Mouse (Mus musculus): ENCODE data around the gene Mtmr12. TPM values are rescaled to one million over a fixed set of nuclear protein-coding genes. Genes with fewer than 3 reads are reported as not detected.

Gene Mtmr12
- polyA plus RNA-seq, 1 experiment from 2014 or later: 4.0 TPM

DNA sequence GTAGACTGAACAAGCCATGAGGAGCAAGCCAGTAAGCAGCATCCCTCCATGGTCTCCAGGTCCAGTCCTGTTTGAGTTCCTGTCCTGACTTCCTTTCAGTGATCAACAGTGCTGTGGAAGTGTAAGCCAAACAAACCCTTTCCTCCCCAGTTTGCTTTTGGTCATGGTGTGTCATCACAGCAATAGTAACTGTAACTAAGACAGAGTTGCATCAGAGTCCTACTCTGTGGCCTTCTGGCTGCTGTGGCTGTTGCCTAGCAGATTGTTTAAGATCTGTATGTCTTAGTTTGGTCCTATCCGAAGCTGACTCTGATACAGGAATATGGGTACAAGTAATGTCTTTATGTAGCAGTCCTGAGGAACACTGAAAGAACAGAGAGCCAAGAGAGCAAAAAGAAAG lies 75.0 kb downstream of the Mtmr12 start:
- H3K9me3 ChIP-seq (ENCODE audit: low read length): no peaks in the 10 kb centered on the region
- ATAC-seq (no peak), DNase-seq (no peak)
- WGBS (ENCODE audit: insufficient replicate concordance): 94% methylated on average over 1 of the region's 1 CpGs
- no peak overlapping the region for H3K27ac ChIP-seq (ENCODE audit: low read depth)
- no peak overlapping the region for H3K4me3 ChIP-seq (ENCODE audit: low read depth, low read length)
- no peak overlapping the region for H3K9ac ChIP-seq (replicated peaks)
- TF ChIP-seq EP300 (IDR thresholded peaks at IDR 0.05; ENCODE audit: low read depth) (no peak), CTCF (IDR thresholded peaks at IDR 0.05; ENCODE audit: low read depth) (no peak)
- no peaks in the 10 kb centered on the region for H3K4me1 ChIP-seq (ENCODE audit: insufficient read depth)
- no peaks in the 10 kb centered on the region for H3K27me3 ChIP-seq (ENCODE audit: insufficient read depth, low read length)
- H3K36me3 ChIP-seq (replicated peaks; ENCODE audit: insufficient read depth, low read length): no peaks in the 10 kb centered on the region
- no peak overlapping the region for H3K4me2 ChIP-seq (ENCODE audit: low read depth, low read length)

DNA sequence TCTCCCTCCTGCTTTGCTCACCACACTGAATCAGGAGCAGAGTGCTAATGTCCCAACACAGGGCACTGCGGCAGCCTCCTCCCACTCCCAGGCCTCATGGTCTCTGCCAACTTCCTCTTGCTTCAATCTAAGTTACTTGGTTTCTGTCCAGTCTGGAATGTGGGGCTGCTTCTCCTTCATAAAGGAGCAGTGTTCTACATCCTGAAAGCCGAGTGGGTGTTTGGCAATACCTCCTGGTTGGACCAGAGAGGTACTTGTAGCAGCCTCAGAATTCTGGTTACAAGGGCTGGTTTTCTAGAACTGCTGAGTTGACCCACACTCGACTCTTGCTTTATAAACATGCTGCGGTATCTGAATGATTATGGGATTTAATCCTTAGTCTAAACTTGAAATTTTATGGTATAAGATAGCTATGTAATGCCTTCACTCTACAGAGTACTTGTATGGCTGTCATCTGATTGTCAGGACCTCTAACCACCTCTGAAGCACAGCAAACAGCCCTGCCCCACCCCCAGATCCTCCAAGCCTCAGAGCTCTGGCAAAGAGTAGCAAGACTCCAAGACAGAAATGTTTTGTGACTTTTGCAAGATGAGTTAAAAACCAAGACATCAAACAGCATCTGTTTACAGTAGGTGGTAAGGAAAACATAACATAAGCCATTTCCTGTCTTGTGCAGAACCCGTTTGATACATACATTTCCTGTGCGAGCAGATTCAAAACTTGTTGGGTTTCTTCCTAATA lies 80.1 kb downstream of the Mtmr12 start:
- Histone ChIP-seq H3K9me3 (ENCODE audit: low read length) (no peaks in the 10 kb centered on the region), H3K9ac (replicated peaks) (no peak overlapping the region), H3K27me3 (ENCODE audit: insufficient read depth, low read length) (no peaks in the 10 kb centered on the region), H3K36me3 (replicated peaks; ENCODE audit: insufficient read depth, low read length) (no peaks in the 10 kb centered on the region), H3K4me1 (ENCODE audit: insufficient read depth) (no peaks in the 10 kb centered on the region), H3K4me3 (ENCODE audit: low read depth, low read length) (no peak overlapping the region), H3K27ac (ENCODE audit: low read depth) (no peak overlapping the region), H3K4me2 (ENCODE audit: low read depth, low read length) (no peak overlapping the region)
- DNase-seq (no peak), ATAC-seq (no peak)
- TF ChIP-seq EP300 (IDR thresholded peaks at IDR 0.05; ENCODE audit: low read depth) (no peak), CTCF (IDR thresholded peaks at IDR 0.05; ENCODE audit: low read depth) (no peak)
- 67% methylated on average over 6 of the region's 6 CpGs for WGBS (ENCODE audit: insufficient replicate concordance)

DNA sequence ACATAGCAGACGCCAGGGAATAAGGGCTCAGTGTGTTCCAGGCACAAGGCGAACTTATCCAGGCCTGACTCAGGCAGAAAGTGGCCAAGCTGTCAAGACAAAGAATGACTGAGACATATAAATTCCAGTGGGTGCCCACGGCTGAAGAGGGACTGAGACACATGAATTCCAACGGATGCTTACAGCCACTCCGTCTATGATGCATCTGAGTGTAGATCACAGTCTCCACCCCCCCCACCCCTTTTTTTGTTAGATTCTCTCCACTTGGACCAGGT lies 80.6 kb downstream of the Mtmr12 start:
- DNase-seq: no peak
- Histone ChIP-seq H3K4me2 (ENCODE audit: low read depth, low read length) (no peak overlapping the region), H3K9me3 (ENCODE audit: low read length) (no peaks in the 10 kb centered on the region), H3K27ac (ENCODE audit: low read depth) (no peak overlapping the region), H3K4me1 (ENCODE audit: insufficient read depth) (no peaks in the 10 kb centered on the region), H3K9ac (replicated peaks) (no peak overlapping the region), H3K4me3 (ENCODE audit: low read depth, low read length) (no peak overlapping the region), H3K27me3 (ENCODE audit: insufficient read depth, low read length) (no peaks in the 10 kb centered on the region), H3K36me3 (replicated peaks; ENCODE audit: insufficient read depth, low read length) (no peaks in the 10 kb centered on the region)
- no peak for ATAC-seq
- WGBS (ENCODE audit: insufficient replicate concordance): 77% methylated on average over 5 of the region's 5 CpGs
- TF ChIP-seq CTCF (IDR thresholded peaks at IDR 0.05; ENCODE audit: low read depth): no peak
- TF ChIP-seq EP300 (IDR thresholded peaks at IDR 0.05; ENCODE audit: low read depth): no peak

DNA sequence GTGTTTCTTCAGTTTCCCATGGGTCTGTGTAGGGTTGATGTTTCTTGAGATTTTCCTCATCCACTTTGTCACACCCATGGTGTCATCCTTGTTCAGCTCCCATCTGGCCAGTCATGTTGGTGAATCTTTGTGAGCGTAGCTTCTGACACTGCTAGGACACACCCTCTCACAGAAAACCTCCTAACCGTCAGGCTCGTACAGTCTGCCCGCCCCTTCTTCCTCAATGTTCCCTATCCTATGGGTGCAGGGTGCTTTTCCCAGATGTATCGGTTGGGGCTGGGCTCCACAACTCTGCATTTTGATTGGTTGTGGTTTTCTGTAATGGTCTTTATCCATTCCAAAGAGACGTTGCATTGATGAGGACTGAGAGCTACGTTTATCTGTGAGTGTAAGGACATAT lies 85.5 kb downstream of the Mtmr12 start:
- Histone ChIP-seq H3K9ac (replicated peaks) (no peak overlapping the region), H3K9me3 (ENCODE audit: low read length) (no peaks in the 10 kb centered on the region), H3K4me2 (ENCODE audit: low read depth, low read length) (no peak overlapping the region), H3K4me3 (ENCODE audit: low read depth, low read length) (no peak overlapping the region), H3K27me3 (ENCODE audit: insufficient read depth, low read length) (no peaks in the 10 kb centered on the region), H3K4me1 (ENCODE audit: insufficient read depth) (no peaks in the 10 kb centered on the region), H3K36me3 (replicated peaks; ENCODE audit: insufficient read depth, low read length) (no peaks in the 10 kb centered on the region), H3K27ac (ENCODE audit: low read depth) (no peak overlapping the region)
- no peak for TF ChIP-seq CTCF (IDR thresholded peaks at IDR 0.05; ENCODE audit: low read depth)
- no peak for TF ChIP-seq EP300 (IDR thresholded peaks at IDR 0.05; ENCODE audit: low read depth)
- DNase-seq (no peak), ATAC-seq (no peak; the same call in 1 of the 2 replicates)
- 62% methylated on average over 7 of the region's 7 CpGs for WGBS (ENCODE audit: insufficient replicate concordance)

DNA sequence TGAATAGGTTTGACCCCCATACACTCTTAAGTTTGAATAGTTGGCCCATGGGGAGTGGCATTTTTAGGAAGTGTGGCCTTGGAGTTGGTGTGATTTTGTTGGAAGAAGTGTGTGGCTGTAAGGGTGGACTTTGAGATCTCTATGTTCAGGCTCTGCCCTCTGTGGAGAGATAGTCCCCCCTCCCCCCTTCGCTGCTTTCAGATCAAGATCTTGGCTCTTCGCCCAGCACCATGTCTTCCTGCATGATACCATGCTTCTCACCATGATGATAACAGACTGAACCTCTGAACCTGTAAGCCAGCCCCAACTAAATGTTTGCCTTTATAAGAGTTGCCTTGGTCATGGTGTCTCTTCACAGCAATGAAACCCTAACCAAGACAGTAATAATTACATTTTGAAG lies 86.9 kb downstream of the Mtmr12 start:
- TF ChIP-seq CTCF (IDR thresholded peaks at IDR 0.05; ENCODE audit: low read depth) (no peak), EP300 (IDR thresholded peaks at IDR 0.05; ENCODE audit: low read depth) (no peak)
- no peak for ATAC-seq
- 75% methylated on average over 2 of the region's 2 CpGs for WGBS (ENCODE audit: insufficient replicate concordance)
- H3K9me3 ChIP-seq (ENCODE audit: low read length): no peaks in the 10 kb centered on the region
- no peaks in the 10 kb centered on the region for H3K4me1 ChIP-seq (ENCODE audit: insufficient read depth)
- H3K36me3 ChIP-seq (replicated peaks; ENCODE audit: insufficient read depth, low read length): no peaks in the 10 kb centered on the region
- no peak for DNase-seq
- no peak overlapping the region for H3K4me2 ChIP-seq (ENCODE audit: low read depth, low read length)
- no peaks in the 10 kb centered on the region for H3K27me3 ChIP-seq (ENCODE audit: insufficient read depth, low read length)
- no peak overlapping the region for H3K4me3 ChIP-seq (ENCODE audit: low read depth, low read length)
- H3K27ac ChIP-seq (ENCODE audit: low read depth): no peak overlapping the region
- H3K9ac ChIP-seq (replicated peaks): no peak overlapping the region

DNA sequence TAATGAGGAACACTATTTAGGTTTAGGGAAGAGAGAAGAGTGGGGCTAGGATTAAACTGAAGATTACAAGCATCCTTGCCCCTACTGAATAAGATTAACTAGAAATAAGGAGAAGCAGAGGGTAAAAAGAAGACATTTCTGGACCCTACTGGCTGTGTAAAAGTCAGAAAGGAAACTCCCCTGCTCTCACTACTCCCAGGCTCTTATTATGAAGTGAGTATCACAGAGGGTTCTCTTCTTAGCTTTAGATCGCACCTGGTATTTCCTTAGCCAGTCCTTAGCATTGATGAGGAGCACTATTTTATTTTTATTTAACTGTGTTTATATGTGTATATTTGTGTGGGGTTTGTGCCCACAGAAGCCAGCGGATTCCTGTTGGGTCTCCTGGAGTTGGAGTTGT lies 91.4 kb downstream of the Mtmr12 start:
- no peaks in the 10 kb centered on the region for H3K27me3 ChIP-seq (ENCODE audit: insufficient read depth, low read length)
- H3K9ac ChIP-seq (replicated peaks): no peak overlapping the region
- no peaks in the 10 kb centered on the region for H3K36me3 ChIP-seq (replicated peaks; ENCODE audit: insufficient read depth, low read length)
- DNase-seq: no peak
- H3K4me2 ChIP-seq (ENCODE audit: low read depth, low read length): no peak overlapping the region
- no peaks in the 10 kb centered on the region for H3K9me3 ChIP-seq (ENCODE audit: low read length)
- TF ChIP-seq CTCF (IDR thresholded peaks at IDR 0.05; ENCODE audit: low read depth) (no peak), EP300 (IDR thresholded peaks at IDR 0.05; ENCODE audit: low read depth) (no peak)
- WGBS (ENCODE audit: insufficient replicate concordance): 65% methylated on average over 2 of the region's 2 CpGs
- H3K4me1 ChIP-seq (ENCODE audit: insufficient read depth): no peaks in the 10 kb centered on the region
- no peak for ATAC-seq
- H3K27ac ChIP-seq (ENCODE audit: low read depth): no peak overlapping the region
- H3K4me3 ChIP-seq (ENCODE audit: low read depth, low read length): no peak overlapping the region
